Mouse (Mus musculus): Measurements from ENCODE around the gene Ptch1.

- TF ChIP-seq CTCF (IDR thresholded peaks at IDR 0.05; ENCODE audit: control insufficient read depth, insufficient read depth, insufficient read length) (no peak), MAX (IDR thresholded peaks at IDR 0.05) (no peak)
These were observed 30.5 kb downstream of the Ptch1 start for GRCm38 (mm10) chr13:63542796-63543384.

Measured in C2C12 (cell line).